Mouse (Mus musculus) T-helper 1 cell (primary cell): Measurements from ENCODE around the gene Akt3.

Experiments used
- in situ Hi-C: fragments of 300-600 bp; cut with MboI, MseI; formaldehyde crosslinking; loops from one replicate; pipeline ENCODE4 v1.15.1; 2025; ENCODE audit warnings: high pct_unique_total_duplicates

Akt3 gene

DNA sequence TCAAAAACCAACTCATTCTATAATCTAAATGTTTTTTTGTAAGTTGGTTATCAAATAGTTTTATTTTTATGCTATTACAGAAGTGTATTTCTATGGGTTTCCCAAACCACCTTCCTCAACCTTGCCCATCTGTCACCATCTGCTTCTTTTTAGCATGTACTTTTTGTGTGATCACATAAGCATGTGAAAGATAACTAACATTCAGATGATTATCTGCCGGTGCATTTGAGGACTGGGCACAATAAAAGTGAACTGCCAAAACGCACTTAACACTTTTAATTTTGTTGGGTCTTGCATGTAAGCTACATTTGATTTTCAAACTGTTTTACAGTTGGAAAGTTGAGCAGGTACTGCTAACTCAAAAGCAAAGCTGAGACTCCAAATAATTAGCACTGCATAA, 203.1 kb downstream of the Akt3 start:
- in situ Hi-C loops: loop anchor here (10.0 kb wide), 1 partner anchor 130 kb away; no protein-coding TSS in a partner anchor

DNA sequence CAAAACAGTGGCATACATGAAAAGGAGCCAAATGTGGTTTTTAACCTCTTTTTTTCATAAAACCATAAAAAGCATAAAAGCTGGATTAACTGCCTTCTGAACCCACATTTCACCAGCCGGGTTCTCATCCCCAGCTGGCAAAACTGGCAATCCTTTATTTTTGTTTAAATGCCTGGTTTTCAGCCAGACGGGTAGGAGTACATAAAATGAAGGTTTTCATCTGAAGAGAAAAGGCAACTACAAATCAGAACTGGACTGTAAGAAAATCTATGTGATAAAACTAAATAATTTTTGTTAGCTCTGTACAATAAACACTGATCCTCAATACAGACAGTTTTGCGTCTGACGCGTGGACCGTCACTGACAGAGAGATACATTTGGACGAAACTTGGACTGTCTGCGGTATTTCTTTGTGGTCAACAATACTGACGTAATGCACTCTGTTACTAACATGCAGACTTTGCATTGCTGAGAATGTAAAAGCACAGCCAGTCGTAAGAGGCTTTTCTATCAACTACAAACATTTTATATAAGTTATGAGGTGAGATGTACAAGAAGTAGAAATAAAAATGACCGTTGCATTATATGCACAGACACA, 206.5 kb downstream of the Akt3 start:
- in situ Hi-C loops: loop anchor here (10.0 kb wide), 1 partner anchor 127 kb away; no protein-coding TSS in a partner anchor

DNA sequence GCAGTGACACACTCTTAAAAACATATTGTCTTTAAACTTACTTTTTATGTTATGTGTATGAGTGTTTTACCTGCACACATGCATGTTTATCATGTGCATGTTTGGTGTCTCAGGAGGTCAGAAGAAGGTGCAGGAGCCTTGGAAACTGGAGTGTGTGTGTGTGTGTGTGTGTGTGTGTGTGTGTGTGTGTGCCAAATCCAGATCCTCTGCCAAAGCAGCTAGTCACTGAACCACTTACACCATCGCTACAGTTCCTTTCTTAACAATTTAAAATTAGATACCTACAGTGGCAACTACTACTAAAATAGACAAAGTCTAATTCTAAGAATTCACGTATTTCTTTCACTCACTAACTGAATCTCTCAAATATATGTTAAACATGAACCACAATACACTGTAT, 209.2 kb downstream of the Akt3 start:
- in situ Hi-C loops: no loop called here

DNA sequence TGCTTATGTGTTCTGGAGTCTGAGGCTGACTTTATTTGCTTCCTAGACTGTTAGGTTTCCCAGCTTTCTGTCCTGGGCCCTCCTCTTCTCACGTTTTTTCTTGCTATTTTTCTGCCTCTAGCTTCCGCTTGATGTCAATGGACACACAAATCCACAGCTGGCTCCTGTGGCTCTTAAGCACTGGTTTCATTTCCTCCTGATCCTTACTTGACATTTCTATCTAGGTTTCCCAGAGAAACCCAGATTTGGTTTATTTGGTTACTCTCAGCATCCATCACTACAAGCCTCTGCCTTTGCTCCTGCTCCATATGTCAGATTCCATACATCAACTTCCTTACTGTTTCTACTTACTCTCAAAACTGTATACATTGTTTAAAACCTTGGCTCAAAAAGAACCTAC, 211.0 kb downstream of the Akt3 start:
- in situ Hi-C loops: no loop called here

DNA sequence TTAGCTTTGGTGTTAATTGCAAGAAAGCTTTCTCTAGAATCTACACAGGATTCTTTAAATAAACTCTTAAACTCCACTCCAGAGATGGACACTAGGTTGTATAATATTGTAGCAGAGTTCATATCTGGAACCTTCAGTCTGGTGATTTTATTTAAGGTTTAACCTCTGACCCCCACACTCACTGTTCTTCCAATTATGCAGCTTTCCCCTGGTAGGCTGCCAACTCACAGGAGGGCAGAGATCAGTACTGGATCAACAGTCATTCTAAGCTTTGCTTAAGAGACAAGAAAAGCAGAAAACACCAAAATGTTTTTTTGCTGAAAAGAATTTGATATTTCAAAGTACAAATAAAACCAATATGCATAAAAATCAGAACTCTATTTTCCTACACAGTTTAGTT, 212.1 kb downstream of the Akt3 start:
- in situ Hi-C loops: no loop called here

DNA sequence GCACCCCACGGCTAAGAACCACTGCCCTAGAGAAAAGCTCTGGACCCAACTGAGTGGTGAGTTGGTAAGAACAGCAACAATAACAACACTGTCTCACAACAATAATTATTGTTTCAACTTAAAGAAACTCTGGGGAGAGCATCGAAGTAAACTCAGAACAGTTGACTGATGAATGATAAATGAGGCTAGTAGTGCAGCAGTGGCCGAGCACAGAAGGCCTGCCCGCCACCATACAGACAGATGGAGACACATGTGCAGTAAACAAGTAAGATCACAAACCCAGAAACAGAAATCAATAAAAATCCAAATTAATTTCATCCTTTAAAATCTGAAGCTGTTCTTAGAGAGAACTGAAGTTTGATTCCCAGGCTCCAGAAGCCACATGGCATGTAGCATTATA, 217.9 kb downstream of the Akt3 start:
- in situ Hi-C loops: no loop called here

DNA sequence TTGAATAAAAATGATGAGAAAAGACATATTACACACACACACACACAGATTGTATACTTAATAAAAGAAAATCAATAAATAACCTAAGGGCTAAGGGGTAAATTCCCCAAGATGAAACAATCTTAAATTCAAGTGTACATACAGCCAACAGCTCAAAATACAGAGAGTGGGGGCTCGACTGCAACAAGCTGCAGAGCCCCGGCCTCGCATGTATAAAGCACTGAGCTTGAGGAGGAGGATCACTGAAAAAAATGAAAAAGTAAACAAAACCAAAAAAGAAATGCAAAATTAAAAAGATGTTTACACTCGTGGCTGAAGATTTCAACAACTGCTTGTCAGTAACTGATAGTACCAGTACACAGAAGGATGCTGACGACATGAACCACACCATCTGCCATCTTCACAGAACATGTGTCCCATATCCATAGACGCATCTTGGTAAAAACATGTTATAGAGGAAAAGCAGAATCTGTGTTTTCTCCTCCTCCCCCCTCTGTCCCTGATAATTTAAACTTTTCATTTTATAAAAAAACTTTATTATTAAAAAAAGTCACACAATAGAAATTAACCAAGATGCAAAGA, 218.8 kb downstream of the Akt3 start:
- in situ Hi-C loops: no loop called here

DNA sequence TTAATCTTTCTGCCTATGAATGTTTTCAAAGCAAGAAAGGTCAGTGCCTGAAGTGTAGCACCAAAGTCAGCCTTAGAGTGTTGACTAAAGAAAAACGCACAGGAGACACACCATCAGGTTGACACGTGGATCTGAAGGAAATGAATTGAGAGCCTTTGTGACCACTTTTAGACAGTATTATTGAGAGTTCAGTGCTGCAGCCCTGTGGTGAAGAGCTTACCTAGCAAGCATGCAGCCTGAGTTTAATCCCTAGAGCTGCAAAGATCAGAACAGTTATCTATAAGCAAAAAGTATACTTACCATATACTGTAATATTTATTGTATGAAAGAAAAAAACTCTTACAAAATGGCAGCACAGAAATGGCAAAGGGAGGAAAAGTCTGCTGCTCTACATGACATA, 219.6 kb downstream of the Akt3 start:
- in situ Hi-C loops: no loop called here

DNA sequence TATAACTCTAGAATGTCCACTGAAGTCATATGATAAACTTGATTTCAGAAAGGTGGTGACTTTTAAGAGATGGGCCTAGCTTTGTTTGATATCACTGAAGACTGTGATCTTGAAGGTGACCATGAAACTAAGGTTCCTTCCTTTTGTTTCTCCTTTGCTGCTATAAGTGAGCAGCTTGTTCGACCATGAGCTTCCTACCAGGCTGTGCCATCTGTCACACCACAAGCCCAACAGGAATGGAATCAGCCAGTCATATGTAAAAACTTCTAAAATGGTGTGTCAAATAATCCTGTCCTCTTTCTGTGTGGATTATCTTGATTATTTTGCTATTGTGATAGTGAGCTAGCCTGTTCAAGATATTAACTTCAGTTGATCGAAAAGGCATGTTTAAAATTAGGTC, 222.5 kb downstream of the Akt3 start:
- in situ Hi-C loops: no loop called here

DNA sequence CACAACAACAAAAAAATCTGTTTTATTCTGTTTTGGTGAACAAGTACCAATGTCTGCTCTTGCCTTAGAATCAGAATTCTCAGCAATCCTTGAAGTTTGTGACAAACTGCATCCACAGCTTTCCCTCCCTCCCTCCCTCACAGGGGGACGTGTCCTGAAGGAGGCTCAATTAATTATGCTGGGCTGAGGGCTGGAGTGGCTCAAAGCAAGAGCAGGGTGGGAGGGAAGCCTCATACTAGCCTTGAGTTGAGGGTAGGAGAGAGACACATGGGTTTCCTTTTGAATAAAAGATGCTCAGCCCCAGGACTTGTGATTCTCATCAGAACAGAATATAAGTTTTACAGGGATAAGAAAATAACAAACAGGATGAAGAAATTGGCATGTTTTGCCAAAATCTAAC, 225.8 kb downstream of the Akt3 start:
- in situ Hi-C loops: no loop called here

DNA sequence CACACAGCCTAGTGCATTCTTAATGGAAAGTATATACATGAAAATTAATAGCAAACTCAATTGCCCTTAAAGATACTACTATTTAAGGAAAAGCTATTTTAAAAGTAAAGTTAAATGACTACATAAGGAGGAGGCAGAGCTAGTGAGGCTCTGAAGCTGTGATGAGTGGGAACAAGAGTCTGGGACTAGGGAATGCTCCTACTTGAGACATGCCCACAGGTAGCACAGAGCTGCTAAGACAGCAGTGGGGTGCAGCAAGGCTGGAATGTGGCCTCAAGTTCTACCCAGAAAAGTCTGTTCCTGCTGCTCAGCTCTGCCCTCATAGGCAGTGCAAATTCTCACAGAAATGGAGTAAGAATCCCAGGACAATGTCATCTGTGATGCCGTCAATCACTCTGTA, 226.8 kb downstream of the Akt3 start:
- in situ Hi-C loops: no loop called here

DNA sequence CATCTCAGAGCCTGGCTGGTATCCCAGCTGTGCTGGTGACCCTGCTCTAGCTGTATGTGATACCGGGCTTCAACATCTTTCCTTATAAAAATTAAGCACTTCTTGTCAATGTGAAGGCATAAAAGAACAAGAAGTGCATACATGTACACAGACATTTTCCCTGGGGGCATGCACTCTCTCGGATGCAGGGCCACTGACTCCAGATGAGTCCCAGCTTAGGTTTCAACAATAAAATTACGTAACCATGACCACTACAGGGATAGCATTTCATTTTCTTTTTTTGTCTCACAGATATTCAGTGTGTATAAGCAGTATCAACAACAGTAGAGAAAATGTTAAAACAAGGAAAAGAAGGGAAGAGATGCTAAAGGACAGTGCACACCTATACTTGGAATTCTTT, 227.3 kb downstream of the Akt3 start:
- in situ Hi-C loops: no loop called here

DNA sequence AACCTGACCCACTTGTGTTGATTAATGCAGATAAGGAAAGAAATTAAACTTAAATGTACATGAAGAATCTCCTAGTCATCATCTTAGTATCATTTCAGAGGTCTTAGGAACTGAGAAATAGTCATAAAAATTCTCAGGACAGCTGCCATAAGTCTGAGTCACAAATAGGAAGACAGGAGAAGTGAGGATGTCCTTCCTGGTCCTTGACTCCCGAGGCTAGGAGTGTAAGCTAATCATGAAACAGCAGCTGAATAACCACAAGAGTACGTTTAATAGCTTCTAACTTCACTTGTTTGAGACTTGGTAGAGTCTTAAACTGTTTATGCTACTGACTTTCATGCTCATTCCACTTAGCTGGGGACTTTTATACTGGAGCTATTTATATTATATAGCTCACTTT, 229.0 kb downstream of the Akt3 start:
- in situ Hi-C loops: no loop called here

DNA sequence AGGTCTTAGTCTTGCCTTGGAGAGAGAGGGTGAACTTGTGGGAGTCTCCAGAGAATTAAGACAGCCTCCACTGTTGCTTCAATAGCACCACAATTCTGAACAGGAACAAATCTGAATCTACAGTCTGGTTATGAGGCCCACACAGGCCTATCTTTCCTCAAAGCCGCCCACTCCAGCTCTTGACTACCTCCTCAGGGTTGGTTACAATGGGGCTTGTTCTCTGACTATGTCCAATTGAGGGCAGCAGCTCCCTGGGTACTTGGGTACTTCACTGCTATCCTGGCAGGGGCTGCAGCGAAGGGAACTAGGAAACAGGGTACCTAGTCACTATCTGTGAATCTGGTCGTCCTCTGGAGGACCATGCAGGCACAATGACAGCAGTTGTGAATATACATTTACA, 230.3 kb downstream of the Akt3 start:
- in situ Hi-C loops: no loop called here

DNA sequence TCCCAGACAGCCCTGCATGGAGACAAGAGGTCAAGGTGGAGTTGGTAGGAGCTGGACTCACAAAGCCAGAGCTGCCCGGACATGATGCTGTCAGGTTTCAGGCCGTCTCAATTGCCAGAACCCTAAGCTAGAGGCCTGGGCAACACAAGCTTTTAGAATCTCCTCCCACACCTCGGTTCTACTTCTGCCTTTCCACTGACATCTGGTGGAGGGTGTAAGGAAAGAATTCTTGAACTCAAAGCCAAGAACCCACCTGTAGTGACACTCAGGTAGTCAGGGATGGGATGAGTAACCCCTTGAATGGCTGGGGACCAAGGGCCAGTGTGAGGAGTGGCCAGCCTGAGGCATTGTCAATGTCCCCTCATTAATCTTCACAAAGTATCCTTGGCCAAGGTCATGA, 235.3 kb downstream of the Akt3 start:
- in situ Hi-C loops: no loop called here

DNA sequence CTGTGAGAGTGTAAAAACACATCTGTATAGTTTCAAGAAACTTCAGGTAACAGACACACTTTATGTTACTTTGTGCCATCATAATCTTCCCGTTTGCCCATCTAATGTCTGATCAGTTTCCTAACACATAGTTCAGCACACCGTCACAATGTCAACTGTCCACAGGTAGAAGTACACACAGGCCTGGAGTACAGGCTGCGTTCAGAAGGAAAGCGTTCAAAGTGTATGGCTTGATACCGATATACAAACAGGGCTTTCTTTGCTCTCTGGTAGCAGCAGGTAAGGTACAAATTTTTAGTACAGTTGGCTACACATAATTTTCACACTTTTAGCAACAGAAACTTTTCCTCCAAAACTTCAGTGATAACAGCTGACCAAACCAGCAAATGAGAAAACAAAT, 238.3 kb downstream of the Akt3 start:
- in situ Hi-C loops: no loop called here

DNA sequence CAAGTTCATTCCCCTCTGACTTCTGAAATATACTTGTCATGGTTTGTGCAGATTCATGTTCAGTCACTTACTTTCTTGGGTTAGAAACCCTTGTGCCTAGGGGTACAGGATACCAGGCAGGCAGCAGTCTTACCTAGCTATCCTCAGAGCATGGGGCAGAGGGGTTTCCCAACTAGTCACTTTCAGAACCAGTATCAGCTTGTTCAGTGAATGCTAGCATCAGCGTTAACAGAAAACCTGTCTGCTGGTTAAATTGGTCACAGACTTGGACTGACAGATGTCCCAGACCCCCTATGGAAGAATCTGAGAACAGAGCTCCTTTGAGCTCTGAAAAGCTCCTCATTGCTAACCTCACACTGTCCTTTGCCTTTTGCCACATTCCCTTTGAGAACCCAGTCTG, 239.3 kb downstream of the Akt3 start:
- in situ Hi-C loops: no loop called here

DNA sequence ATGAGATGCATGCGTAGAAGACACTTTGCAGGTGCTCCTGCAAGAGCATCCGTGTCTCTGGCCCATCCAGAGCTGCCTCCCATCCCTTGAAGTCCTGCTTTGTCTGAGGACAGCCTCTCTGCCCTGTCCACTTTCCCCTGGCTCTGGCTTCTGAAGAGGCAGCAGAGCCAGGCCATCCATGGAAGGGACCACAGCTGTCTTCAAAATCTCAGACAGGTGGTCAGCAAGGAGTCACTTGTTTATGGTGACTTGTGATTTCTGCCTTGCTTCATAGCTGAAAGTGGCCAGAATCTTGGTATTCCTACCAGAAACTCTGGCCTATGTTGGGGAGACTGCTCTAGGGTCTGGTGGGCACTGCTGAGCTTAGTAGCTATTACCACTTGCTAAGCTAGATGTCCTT, 241.3 kb downstream of the Akt3 start:
- in situ Hi-C loops: no loop called here

DNA sequence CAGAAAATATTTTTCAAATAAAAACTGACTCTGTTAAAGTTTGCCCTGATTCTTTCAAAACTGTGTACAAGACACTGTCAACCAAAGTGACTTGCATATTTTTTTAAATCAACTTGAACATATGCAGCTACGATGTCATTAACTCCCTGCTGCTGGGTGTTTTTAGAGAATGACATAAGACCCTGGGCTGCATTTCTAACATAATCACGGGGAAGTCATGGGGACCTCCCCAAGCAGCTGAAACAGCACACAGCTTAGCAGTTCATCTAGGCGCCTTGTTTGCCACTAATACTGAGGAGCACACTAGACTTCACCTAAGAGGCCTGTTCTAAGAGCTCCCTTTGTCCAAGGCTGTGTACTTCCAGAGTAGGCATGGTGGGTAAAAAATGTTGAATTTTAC, 242.1 kb downstream of the Akt3 start:
- in situ Hi-C loops: no loop called here

DNA sequence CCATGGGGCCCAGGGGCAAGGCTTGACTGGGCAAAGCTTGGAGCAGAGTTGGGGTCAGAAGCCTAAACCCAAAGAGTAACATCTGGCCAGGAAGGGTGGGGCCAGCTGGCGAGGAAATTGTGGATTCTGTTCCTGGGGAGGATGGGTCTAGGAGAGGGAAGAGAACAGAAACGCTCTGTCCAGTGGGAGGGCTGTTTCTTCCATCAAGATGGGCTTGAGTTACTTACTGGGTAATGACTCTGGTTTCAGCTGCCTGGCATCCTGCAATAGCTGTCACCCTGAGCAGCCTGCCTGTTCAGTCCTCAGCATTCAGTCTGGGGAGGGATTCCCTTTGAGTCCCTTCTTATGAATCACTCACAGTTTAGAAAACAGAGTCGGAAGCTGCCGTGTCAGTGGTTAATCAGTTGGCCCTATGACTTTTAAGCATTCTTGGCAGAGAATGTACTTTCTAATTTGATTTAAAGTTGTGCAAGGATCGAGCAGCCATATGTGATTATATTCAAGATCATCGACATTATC, 243.0 kb downstream of the Akt3 start:
- in situ Hi-C loops: no loop called here

DNA sequence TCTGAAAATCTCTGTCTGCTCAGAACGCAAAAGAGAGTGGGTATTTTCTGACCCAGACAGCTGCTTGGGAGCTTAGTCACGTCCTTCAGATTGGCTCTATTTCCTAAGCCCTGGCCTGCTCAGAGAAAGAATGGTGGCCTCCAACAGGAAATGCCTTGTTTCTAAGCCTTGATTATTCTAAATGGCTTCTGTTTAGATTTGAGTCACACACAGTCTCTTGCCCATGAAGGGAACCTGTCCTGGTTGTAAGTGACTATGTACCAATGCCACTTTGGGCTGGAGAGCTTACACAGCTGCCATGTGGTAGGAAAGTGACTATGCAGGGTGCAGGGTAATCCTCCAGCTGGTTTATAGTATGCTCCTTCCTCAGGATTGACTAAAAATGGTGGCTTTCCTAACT, 243.7 kb downstream of the Akt3 start:
- in situ Hi-C loops: no loop called here

DNA sequence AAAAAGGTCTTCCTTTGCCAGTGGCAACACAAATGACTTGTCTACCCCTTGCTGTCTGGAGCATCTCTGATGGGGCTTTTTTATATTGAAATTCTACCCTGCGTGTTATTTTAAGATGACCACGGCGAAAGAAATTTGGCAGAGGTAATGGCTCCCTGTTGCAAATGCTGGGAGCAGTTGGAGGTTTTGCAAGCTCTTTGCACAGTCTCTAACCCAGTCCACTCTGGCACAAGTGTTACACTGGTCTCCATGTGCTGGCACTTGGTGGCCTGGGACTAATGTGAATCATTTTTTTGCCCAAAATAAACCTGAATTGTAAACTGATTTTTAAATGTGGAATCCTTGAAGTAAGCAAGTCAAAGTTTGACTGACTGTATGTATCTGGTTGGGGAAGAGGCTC, 244.2 kb downstream of the Akt3 start:
- in situ Hi-C loops: no loop called here

DNA sequence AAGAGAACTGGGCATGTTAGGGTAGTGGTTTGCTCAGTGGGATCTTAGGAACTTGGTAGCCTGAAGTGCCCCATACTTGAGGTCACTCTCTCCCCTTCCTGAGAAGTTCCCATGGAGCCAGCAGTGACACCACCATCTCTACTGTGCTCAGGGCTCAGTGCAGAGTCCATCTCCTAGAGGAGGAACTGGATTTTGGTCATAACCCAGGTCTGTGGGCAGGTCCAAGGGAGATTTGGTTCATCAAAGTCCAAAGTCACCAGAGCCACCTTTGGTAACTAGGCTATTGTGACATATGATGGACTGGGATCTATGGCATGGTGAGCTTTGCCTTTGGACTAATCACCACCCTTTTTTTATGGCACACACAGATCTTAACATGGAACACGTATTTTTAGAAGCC, 244.7 kb downstream of the Akt3 start:
- in situ Hi-C loops: no loop called here

DNA sequence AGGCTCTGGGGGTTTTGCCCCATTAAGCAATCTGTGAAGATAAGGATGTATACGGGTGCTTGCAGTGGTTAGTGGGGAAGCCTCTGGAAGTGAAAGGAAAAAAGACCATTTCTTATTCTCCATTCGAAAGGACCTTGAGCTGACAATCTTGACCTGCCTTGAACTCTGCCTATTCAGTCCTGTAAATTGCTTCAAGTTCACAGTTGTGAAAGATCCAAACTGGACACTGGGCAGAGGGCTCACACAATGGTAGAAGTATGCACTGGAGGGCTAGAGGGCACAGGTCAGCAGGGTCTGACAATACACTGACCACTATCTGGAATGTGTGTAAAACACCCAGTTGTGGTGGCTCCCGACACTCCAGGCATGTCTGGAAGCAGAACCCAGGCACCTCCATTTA, 245.2 kb downstream of the Akt3 start:
- in situ Hi-C loops: no loop called here
